Mouse (Mus musculus) left cerebral cortex, postnatal 10 days (tissue): ENCODE data around the gene Cask. TPM values are rescaled to one million over a fixed set of nuclear protein-coding genes. Genes with fewer than 3 reads are reported as not detected.

ENCODE experiments used
- DNase-seq, 2 experiments: peaks; one replicate each; pipeline ENCODE4 v3.0.0; 2021 to 2022; ENCODE audit warnings: low spot score in 2 of 2, mixed read lengths in 1 of 2; ENCODE audit errors: extremely low spot score in 1 of 2
- intact Hi-C: fragments of 180-260 bp; cut with DNase I; formaldehyde crosslinking; loops from one replicate; pipeline ENCODE4 v1.15.1; 2025
- total RNA-seq, 2 experiments: library from RNA; stranded (reverse); gene quantifications; 2 replicates each; pipeline ENCODE4 v1.2.3; 2021

Cask gene
- total RNA-seq, 2 experiments from 2014 or later: 166 to 177 TPM

DNA sequence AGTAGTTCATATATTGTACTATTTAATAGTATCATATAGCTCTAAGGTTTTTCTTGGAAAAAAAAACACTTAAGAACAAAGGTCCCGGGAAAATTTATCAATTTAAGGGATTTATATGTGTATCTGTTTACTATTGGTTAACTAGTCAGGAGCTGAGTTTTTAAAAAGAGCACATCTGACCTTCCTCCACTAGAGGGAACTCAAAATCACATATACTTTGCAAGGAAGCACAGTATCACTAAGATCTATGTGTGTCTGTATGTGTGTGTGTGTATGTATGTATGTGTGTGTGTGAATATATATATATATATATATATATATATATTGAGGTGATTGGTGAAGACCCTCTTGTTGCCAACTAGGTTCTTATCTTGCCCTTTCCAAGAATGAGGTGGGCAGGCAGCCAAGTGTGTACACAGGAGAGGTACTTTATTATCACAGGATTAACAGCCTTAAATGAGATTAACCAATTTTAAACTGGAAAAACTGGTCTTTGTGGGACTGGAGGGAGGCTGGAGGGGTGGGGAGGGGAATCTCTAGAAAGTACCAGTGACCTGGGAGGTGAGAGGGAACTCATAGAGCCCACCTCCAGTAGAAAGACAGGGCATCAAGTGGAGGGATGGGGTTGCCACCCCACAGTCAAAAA is 121.2 kb downstream of the Cask start:
- peak in 1 of 2 experiments; percentile 20 for DNase-seq
- intact Hi-C loops: no loop called here

DNA sequence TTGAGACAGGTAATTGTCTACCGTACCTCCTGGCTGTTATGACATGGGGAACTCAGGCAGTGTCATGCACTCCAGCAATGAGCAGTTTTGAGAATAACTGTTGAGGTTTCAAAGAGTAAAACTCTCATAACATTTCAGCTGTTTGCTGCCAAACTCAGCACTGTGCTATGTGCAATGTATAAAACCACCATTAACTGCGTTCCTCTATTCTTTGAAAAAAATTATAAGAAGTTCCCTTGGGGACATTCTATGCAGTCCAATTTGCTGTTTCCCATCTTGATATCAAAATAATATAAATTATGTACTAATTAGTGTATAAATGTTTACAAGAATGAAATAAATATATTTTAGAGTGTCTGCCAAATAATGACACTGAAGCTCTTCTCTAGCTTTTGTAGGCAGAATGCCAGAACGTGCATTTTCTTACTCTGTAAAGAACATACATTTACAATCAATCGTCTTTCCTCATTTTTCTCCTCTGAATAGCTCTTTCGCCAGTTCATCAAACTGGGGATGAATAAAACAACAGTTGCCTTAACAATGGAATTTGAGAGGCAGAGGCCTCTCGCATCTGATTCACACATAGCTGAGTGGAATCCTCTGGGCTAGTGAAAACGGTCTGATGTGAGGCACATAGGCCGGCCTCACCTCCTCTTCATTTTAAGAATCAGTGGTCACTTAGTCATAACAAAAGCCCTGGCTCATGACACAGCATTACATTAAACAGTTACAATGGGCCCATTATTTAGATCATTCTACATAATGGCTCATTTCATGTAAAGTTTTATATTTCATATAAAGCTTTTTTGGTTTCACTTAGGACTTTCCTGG is 125.4 kb downstream of the Cask start:
- DNase-seq: no peak
- intact Hi-C loops: no loop called here

DNA sequence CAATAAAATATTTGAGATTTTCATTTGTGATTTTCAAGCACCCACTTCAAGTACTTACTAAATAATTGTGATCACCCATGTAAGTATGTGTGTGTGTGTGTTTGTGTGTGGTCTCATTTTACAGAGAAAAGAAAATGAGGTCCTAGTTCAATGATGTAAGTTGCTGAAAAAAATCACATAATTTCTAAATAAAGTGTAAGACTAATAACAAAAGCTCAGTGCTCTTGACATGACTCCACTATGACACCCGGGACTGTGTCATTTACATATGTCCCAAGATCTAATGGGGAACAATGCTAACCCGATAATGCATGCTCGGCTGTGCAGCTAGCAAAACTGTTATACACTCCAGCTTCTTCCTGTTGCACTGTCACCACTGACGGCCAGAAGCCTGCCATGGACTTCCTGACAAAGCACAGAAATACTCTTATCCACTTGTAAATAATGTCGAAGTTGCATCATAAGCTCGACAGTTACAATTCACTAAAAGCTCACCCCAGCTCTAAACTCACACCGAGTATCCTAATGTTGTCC is 130.8 kb downstream of the Cask start:
- no peak for DNase-seq
- intact Hi-C loops: no loop called here

DNA sequence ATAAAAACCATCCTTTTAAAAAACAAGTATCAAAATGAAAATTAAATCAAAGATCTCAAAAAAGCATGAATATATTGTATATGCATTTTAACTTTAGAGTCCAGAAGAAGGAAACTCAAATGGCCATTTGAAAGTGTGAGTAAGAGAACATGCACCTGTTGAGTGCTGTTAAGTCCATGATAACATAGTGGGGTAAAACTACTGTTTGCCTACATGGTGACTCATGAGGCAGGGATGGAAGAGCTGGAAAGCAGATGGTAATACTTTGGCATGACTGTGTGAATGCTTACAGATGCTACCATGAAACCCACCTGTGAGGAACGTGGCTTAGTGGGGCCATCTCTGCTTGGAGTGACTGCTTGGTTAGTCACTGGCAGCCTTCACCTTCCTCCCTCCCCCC is 132.9 kb downstream of the Cask start:
- no peak for DNase-seq
- intact Hi-C loops: no loop called here

DNA sequence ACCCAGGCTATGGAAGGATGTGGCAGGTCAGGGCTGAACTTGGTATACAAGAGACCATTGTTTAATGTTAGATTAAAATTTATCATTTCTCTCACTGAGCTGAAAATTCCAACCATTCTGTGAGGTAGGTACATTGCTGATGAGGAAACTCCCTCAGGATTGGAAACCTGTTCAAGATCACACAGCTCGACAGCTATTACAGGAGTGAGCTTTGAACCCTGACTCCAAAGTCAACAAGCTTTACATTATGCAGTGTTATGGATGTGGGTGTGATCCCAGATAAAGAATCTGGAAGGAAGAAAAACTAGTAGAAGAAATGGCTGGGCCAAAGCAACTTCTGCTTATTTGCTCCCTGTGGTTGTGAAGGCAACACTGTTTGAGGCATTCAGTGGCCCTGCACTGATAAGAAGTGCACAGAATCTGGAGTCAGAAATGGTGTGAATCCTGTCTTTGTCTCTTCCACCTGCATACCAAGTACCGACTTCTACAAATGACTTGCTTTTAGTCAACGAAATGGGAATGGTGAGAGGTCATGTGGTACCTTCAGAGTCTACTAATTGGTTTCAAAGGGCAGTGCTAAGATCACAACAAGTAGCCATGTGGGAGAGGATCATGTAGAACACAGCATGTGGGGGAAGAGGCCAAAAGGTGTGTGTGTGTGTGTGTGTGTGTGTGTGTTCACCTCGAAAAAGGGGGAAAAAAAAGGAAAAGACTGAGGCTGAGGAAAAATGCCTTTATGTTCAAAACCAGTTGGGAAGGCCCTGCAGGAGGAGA is 134.2 kb downstream of the Cask start:
- DNase-seq: no peak
- intact Hi-C loops: no loop called here

DNA sequence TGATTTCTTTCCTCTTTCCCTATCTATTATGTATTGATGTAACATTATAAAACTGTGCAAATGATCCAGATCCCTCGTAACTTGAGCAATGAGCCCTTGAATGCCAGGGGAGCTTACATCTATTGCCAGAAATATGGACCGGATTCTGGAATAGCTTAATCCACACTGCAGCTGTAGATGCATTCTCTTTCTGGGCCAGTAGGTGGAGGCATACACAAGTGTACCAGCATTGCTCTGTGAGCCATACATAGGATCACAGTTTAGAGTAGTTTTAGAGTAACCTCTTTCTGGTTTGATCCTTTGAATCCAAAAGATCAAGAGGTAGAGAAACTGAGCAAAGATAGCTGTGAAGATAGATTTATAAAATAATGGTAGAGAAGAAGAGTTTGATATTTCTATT is 141.0 kb downstream of the Cask start:
- intact Hi-C loops: loop anchor here (5.0 kb wide), 1 partner anchor 132 kb away; no protein-coding TSS in a partner anchor
- peak; percentile 45 to 47 for DNase-seq

DNA sequence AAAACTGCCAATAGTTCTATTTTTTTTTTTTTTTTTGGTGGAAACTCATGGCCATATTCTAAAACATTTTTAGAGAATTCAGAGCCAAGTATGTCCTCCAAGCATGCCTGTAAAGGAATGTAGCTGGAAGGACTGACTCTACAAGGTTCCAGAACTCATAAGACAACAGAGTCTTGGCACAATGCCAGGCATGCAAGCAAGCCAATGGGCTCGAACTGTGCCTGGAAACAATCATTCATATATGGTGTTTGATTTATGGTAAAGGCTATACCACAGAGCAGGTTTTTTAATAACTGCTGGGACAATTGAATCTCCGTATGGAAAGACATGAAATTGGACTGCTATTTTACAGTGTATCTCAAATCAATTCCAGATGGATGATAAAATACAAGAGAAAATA is 146.1 kb downstream of the Cask start:
- DNase-seq: peak in 1 of 2 experiments; percentile 21
- intact Hi-C loops: no loop called here

DNA sequence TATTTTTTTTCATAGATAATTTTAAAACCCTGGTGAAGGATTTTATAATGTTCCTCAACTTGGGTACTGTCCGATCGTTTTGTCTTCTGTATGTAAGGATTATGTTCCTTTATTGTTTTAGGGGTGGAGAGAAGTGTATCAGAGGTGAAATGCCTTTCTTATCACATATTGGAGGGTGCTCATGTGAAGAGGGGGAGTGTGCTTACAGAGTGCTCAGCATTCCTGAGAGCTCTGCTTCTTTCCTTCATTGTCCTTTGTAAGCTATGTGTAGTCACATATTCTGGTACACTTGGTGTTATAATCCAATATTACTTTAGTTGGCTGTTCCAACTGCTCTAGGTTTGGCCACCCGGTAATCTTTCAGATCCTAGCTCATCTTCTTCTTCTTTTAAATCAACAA is 150.5 kb downstream of the Cask start:
- DNase-seq: no peak
- intact Hi-C loops: no loop called here

DNA sequence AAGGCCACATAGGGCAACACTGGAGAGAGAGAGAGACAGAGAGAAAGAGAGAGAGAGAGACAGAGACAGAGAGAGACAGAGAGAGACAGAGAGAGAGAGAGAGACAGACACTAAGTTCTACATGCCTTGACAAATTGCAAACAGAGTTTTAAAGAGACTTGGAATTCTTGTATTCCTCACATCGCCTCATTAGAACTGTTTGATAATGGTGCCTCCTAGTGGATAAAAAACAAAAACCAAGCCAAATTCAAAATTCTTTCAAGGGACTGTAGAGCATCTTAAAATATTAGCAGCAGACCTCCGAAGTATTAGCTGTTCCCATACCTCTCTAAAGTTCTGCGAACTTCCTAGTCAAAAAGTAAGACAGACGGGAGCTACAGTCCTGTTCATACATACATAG is 159.3 kb downstream of the Cask start:
- no peak for DNase-seq
- intact Hi-C loops: no loop called here

DNA sequence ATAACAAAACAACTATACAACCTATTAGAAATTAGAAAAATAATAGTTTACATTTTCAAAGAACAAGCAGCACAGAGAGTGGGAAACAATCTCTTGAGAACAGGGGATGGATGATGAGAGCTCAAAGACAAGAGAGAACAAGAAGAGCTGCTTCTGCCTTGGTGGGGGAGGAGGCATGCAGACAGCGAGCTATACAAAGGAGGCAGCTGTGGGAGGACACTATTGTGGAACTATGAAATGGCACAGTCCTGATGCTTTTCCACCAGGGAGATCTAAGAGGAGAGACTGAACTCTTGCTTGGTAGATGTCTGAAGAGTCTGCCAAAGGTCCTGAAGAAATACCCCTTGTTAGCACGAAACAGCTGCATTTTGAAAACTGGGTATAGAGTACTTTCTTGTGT is 162.8 kb downstream of the Cask start:
- DNase-seq: no peak
- intact Hi-C loops: no loop called here

DNA sequence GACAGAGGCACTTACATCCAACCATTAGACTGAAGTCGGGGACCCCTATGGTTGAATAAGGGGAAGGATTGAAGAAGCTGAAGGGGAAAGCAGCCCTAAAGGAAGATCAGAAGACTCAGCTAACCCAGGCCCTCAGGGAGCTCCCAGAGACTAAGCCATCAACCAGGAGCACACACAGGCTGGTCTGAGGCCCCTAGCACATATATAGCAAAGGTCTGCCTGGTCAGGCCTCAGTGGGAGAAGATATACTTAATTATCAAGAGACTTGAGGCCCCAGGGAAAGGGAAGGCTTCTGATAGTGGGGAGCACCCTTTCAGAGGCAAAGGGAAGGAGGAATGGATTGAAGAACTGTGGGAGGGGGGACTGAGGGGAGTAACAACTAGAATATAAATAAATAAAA is 164.6 kb downstream of the Cask start:
- no peak for DNase-seq
- intact Hi-C loops: no loop called here

DNA sequence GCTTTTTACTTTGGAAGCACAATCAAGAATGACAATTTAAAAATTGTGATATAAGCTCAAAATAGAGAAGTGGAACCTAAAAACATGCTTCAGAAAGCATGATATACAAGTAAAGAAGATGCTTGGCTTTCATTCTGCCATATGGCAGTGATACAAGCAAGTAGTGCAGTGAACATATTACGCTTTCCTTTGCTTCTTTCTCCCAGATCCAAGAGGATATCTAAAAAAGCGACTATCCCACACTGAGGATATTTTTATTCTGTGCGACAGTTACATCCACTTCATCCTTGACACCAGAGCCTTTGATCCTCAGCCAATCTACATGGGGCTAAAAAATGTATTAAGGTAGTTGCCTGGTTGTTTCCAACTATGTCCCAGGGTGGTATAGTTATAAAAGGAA is 169.4 kb downstream of the Cask start:
- DNase-seq: no peak
- intact Hi-C loops: no loop called here

DNA sequence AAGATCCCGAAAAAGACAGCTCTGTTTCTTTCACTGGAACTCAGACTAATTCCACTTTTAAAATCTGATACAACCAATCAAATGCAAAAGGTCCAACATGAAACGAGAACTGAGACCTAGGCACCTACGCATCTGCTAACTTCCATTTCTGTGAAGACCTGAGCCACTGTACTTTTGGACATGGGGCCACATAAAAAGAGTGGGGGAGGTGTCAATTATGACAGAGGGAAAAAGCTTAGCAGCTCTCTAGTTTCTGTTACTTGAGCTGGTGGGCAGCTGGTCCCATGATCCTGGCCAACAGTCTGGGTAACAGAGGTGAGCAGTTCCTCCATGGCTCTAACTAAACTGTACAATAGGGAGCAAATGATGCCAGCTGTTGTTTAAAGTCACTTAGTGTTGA is 178.2 kb downstream of the Cask start:
- no peak for DNase-seq
- intact Hi-C loops: no loop called here

DNA sequence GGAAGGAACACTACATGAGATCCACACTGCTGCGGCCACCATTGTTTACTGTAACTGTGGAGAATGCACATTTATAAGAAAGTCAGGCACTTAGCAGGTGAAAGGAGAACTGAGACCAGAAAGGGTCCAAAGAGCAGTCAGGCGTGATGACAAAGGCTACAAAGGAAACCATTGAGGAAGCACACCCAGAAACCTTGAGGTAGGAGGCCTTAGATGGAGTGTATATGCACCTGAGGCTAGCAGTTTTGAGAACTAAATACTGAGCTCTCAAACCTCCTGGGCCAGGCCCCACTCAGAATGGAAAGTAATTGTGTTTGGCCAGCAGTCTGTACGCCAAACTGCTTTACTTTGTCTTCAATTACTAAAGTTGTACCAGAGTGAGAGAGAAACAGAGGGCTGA is 180.8 kb downstream of the Cask start:
- intact Hi-C loops: no loop called here
- DNase-seq: no peak

DNA sequence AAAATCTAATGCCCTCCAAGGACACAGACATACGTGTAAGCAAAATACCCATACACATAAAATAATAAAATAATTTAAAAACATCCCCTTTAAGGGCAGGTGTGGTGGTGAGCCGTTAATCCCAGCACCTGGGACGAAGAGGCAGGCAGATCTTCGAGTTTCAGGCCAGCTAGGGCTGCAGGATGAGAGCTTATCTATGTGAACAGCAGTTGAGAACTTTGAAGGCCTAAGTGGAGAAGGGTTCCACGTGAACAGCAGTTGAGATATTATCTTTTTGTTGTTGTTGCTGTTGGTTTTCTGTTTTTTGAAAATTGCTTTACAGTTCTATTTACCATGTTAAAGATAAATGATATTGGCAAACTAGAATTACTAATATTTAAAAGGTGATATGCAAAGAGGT is 182.3 kb downstream of the Cask start:
- intact Hi-C loops: no loop called here
- no peak for DNase-seq

DNA sequence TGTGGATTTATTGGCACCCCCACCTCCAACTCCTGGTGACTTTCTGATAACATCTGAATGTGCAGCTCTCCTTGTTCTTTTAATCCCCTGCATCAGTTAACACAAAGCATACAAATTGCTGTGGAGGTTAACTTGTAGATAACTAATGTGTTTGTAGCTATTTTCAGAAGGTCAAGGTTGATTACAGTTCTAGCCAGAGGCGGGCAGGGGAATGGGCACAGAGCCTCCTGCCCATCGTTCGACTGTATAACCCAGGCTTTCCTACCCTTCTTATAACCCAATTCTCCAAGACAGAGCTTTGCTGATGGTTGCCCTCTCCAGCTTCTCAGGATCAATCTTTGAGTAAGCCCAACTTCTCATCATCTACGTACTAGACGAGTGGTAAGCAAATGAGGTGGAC is 190.1 kb downstream of the Cask start, which contains the start of gene Gpr82:
Gene Gpr82 (plus strand): TSS at position 301 of the 400 bp plus-strand sequence.
- no peak for DNase-seq
- intact Hi-C loops: no loop called here

DNA sequence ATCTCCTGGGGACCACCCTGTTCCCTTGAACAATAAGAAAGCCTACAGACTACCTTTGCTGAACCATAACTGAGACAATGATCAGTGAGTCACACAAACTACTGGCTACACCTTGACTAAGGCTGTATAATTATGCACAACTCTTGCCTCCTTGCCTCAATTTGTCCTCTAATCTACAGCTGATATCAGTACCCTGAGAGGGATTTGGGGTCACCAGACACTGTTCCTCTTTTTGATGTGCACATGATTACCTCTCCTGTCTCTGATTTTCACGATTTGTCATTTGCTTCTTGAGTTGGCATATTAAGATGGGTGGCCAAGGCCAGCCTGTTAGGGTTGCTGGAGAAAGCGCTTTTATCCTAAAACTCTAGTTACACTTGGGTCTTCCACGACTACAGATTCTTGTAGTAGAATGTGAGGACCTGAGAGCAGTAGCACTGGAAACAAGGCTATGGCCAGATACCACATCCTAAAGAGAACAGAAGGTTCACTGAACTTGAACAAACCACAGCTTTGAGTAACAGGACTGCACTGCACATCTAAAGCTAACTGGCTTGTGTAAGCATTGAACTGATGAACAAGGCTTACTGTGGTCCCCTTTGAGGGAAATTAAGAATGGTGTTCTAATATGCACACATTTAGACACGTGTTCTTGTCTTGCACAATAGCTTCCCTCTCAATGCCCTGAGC is 191.8 kb downstream of the Cask start:
- DNase-seq: no peak
- intact Hi-C loops: loop anchor here (5.0 kb wide), 2 partner anchors 377 to 437 kb away; partner anchors contain the start of gene Ddx3x

DNA sequence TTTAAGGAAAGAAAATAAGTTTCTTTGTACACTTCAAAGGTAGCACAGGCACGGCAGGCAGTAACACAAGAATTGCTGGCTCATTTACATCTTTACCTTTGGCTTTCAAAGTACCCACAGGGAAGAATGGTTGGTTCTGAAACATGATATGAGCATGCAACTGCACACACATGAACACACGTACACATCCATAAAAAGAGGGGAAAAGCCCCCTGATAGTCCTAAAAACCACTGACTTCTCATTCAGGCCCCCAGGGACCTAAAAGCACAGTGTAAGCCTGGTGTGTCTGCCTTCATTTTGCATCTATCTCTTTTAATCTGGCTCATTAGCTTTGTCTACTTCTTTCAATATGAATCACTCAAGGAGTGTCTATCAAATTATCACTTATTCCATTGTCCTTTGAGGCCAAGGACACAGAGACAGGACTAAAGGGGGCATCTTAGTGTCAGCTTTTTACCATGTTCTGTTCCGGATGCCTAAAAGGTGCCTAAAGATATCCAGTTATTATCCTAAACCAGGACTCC is 192.5 kb downstream of the Cask start:
- intact Hi-C loops: loop anchor here (5.0 kb wide), 2 partner anchors 376 to 436 kb away; partner anchors contain the start of gene Ddx3x
- DNase-seq: no peak
